Mouse (Mus musculus) heart, postnatal 0 days (tissue): Measurements from ENCODE around the gene Ccnd1.

Experiments used
- CTCF ChIP-seq: IDR thresholded peaks from 2 replicates; pipeline ENCODE4 v1.5.1; 2016; ENCODE audit warnings: antibody characterized with exemption, control low read depth, low read depth
- EP300 ChIP-seq: IDR thresholded peaks from 2 replicates; pipeline ENCODE4 v1.6.1; 2016; ENCODE audit warnings: antibody characterized with exemption, low read depth

DNA sequence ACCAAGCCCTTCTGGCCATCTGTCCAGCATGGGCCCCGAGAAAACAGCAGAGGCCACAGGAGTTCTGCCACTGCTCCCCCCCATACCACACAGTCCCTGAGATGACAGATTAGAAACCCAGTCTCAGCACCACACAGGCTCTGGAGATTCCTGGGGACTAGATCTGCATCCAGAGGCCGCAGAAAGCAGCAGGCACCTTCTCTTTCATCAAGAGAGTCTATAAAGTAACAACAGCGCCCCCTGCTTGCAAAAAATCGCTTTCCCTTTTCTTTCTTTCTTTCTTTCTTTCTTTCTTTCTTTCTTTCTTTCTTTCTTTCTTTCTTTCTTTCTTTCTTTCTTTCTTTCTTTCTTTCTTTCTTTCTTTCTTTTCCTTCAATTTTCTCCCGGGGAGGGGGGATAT is 45.5 kb downstream of the Ccnd1 start:
- TF ChIP-seq CTCF (peak; percentile 47), EP300 (no peak)
